Mouse (Mus musculus): ENCODE data around the gene Lrig1. TPM values are rescaled to one million over a fixed set of nuclear protein-coding genes. Genes with fewer than 3 reads are reported as not detected.

Lrig1 gene
- polyA plus RNA-seq, 1 experiment from 2014 or later, result 4.3 TPM

GRCm38 (mm10) chr6:94672426-94672825 is 27.5 kb downstream of the Lrig1 start:
- no peak for DNase-seq (ENCODE audit: low spot score)
- no peak overlapping the region for H3K4me2 ChIP-seq
- WGBS, result 74% methylated on average over 2 of the region's 2 CpGs
- peaks cover 12% of the 10 kb centered on the region for H3K4me1 ChIP-seq (replicated peaks; ENCODE audit: control insufficient read depth, insufficient read depth, low read length)
- no peak overlapping the region for H3K27ac ChIP-seq (ENCODE audit: low read depth, low read length)
- ATAC-seq (replicated peaks; ENCODE audit: low FRiP score), result no peak
- peaks cover 11% of the 10 kb centered on the region for H3K27me3 ChIP-seq (replicated peaks; ENCODE audit: control insufficient read depth, insufficient read depth, low read length)
- H3K9me3 ChIP-seq (ENCODE audit: control insufficient read depth, low read length), result no peaks in the 10 kb centered on the region
- no peak overlapping the region for H3K4me3 ChIP-seq (ENCODE audit: low read depth, low read length)
- H3K9ac ChIP-seq (ENCODE audit: low read depth, low read length), result no peak overlapping the region
- no peaks in the 10 kb centered on the region for H3K36me3 ChIP-seq (ENCODE audit: control insufficient read depth, insufficient read depth, low read length)

DNA sequence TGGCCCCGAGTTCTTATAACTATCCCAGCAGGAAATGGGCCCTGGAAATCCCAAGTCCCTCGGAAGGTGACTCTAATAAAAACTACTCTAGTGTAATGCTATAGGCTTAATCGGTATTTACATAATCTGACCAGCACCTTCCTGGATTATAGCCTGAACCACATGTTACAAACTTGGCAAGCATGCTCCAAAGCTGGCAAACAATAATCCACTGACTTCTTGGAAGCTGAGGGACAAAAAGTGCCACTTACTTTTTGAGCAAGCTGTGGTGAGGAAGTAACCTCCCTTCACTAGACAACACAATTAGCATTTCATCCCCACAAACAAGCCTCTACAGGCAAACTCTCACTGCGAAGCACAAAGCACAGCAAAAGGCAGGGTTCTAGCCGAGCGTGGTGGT is 30.6 kb downstream of the Lrig1 start:
- Histone ChIP-seq H3K27ac (ENCODE audit: low read depth, low read length) (no peak overlapping the region), H3K9me3 (ENCODE audit: control insufficient read depth, low read length) (no peaks in the 10 kb centered on the region), H3K4me1 (replicated peaks; ENCODE audit: control insufficient read depth, insufficient read depth, low read length) (no peaks in the 10 kb centered on the region), H3K27me3 (replicated peaks; ENCODE audit: control insufficient read depth, insufficient read depth, low read length) (peaks cover 2% of the 10 kb centered on the region; the same call in 1 of the 2 replicates), H3K9ac (ENCODE audit: low read depth, low read length) (no peak overlapping the region), H3K4me3 (ENCODE audit: low read depth, low read length) (no peak overlapping the region), H3K36me3 (ENCODE audit: control insufficient read depth, insufficient read depth, low read length) (no peaks in the 10 kb centered on the region), H3K4me2 (no peak overlapping the region)
- WGBS, result 70% methylated on average over 6 of the region's 6 CpGs
- DNase-seq (ENCODE audit: low spot score), result no peak
- ATAC-seq (replicated peaks; ENCODE audit: low FRiP score), result no peak

- Histone ChIP-seq H3K36me3 (ENCODE audit: control insufficient read depth, insufficient read depth, low read length) (no peaks in the 10 kb centered on the region), H3K27ac (ENCODE audit: low read depth, low read length) (no peak overlapping the region), H3K9ac (ENCODE audit: low read depth, low read length) (no peak overlapping the region), H3K4me3 (ENCODE audit: low read depth, low read length) (no peak overlapping the region), H3K4me1 (replicated peaks; ENCODE audit: control insufficient read depth, insufficient read depth, low read length) (no peaks in the 10 kb centered on the region), H3K4me2 (no peak overlapping the region), H3K27me3 (replicated peaks; ENCODE audit: control insufficient read depth, insufficient read depth, low read length) (no peaks in the 10 kb centered on the region; the same call in 1 of the 2 replicates), H3K9me3 (ENCODE audit: control insufficient read depth, low read length) (no peaks in the 10 kb centered on the region)
- DNase-seq (ENCODE audit: low spot score), result no peak
- WGBS, result 56% methylated on average over 13 of the region's 13 CpGs
- ATAC-seq (replicated peaks; ENCODE audit: low FRiP score), result no peak
These were observed 31.6 kb downstream of the Lrig1 start for GRCm38 (mm10) chr6:94668204-94668863.

DNA sequence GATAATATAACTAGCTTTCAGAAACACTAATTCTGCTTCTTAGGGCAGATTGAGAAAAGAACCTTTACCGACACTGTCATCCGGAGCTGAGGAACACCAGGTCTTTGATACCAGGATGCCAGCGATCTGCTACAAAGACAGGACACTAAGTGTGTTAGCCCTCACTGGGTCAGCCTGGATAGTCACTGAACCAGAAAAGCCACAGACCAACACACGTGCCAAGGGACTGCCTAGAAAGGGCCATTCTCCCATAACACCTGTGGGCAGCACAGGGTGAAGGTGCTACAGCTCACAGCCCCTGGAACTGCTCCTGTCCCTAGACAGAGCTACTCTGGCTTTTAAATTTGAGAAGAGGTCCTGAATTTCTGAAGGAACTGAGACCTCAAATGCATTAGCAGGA is 32.8 kb downstream of the Lrig1 start:
- Histone ChIP-seq H3K4me1 (replicated peaks; ENCODE audit: control insufficient read depth, insufficient read depth, low read length) (no peaks in the 10 kb centered on the region), H3K36me3 (ENCODE audit: control insufficient read depth, insufficient read depth, low read length) (no peaks in the 10 kb centered on the region), H3K4me2 (no peak overlapping the region), H3K27me3 (replicated peaks; ENCODE audit: control insufficient read depth, insufficient read depth, low read length) (no peaks in the 10 kb centered on the region), H3K9ac (ENCODE audit: low read depth, low read length) (no peak overlapping the region), H3K27ac (ENCODE audit: low read depth, low read length) (no peak overlapping the region), H3K9me3 (ENCODE audit: control insufficient read depth, low read length) (no peaks in the 10 kb centered on the region), H3K4me3 (ENCODE audit: low read depth, low read length) (no peak overlapping the region)
- 81% methylated on average over 4 of the region's 4 CpGs for WGBS
- DNase-seq (ENCODE audit: low spot score) (no peak), ATAC-seq (replicated peaks; ENCODE audit: low FRiP score) (no peak)

GRCm38 (mm10) chr6:94666432-94667119 is 33.4 kb downstream of the Lrig1 start:
- Histone ChIP-seq H3K4me3 (ENCODE audit: low read depth, low read length) (no peak overlapping the region), H3K27ac (ENCODE audit: low read depth, low read length) (no peak overlapping the region), H3K9ac (ENCODE audit: low read depth, low read length) (no peak overlapping the region), H3K4me2 (no peak overlapping the region), H3K36me3 (ENCODE audit: control insufficient read depth, insufficient read depth, low read length) (no peaks in the 10 kb centered on the region), H3K27me3 (replicated peaks; ENCODE audit: control insufficient read depth, insufficient read depth, low read length) (no peaks in the 10 kb centered on the region; the same call in 1 of the 2 replicates), H3K4me1 (replicated peaks; ENCODE audit: control insufficient read depth, insufficient read depth, low read length) (no peaks in the 10 kb centered on the region), H3K9me3 (ENCODE audit: control insufficient read depth, low read length) (no peaks in the 10 kb centered on the region)
- no peak for DNase-seq (ENCODE audit: low spot score)
- 85% methylated on average over 7 of the region's 7 CpGs for WGBS
- no peak for ATAC-seq (replicated peaks; ENCODE audit: low FRiP score)

DNA sequence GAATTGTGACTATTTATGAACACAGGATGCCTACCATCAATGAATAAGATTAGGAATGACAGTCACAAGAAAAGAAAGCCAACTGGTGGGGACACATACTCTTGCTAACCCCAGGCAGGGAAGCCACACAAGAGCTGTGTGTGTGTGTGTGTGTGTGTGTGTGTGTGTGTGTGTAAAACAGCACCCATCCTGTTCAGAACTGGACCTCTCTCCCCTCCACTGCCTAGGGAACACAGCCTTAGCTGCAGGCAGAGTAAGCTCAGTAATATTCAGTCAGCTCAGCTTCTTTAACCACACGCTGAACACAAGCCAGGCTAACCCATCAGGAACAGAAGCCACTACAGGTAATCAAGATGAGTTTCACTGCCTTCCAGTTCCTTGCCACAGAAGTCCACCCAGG is 34.3 kb downstream of the Lrig1 start:
- Histone ChIP-seq H3K27me3 (replicated peaks; ENCODE audit: control insufficient read depth, insufficient read depth, low read length) (no peaks in the 10 kb centered on the region; the same call in 1 of the 2 replicates), H3K36me3 (ENCODE audit: control insufficient read depth, insufficient read depth, low read length) (no peaks in the 10 kb centered on the region), H3K9ac (ENCODE audit: low read depth, low read length) (no peak overlapping the region), H3K4me3 (ENCODE audit: low read depth, low read length) (no peak overlapping the region), H3K27ac (ENCODE audit: low read depth, low read length) (no peak overlapping the region), H3K4me1 (replicated peaks; ENCODE audit: control insufficient read depth, insufficient read depth, low read length) (no peaks in the 10 kb centered on the region), H3K4me2 (no peak overlapping the region), H3K9me3 (ENCODE audit: control insufficient read depth, low read length) (no peaks in the 10 kb centered on the region)
- WGBS, result 74% methylated on average over 1 of the region's 1 CpGs
- no peak for DNase-seq (ENCODE audit: low spot score)
- ATAC-seq (replicated peaks; ENCODE audit: low FRiP score), result no peak

- Histone ChIP-seq H3K9me3 (ENCODE audit: control insufficient read depth, low read length) (no peaks in the 10 kb centered on the region), H3K4me3 (ENCODE audit: low read depth, low read length) (no peak overlapping the region), H3K27me3 (replicated peaks; ENCODE audit: control insufficient read depth, insufficient read depth, low read length) (no peaks in the 10 kb centered on the region; the same call in 1 of the 2 replicates), H3K4me1 (replicated peaks; ENCODE audit: control insufficient read depth, insufficient read depth, low read length) (no peaks in the 10 kb centered on the region), H3K36me3 (ENCODE audit: control insufficient read depth, insufficient read depth, low read length) (no peaks in the 10 kb centered on the region), H3K27ac (ENCODE audit: low read depth, low read length) (no peak overlapping the region), H3K4me2 (no peak overlapping the region), H3K9ac (ENCODE audit: low read depth, low read length) (no peak overlapping the region)
- DNase-seq (ENCODE audit: low spot score), result no peak
- ATAC-seq (replicated peaks; ENCODE audit: low FRiP score), result no peak
- 84% methylated on average over 7 of the region's 7 CpGs for WGBS
These were observed 34.7 kb downstream of the Lrig1 start for GRCm38 (mm10) chr6:94665248-94665647.

DNA sequence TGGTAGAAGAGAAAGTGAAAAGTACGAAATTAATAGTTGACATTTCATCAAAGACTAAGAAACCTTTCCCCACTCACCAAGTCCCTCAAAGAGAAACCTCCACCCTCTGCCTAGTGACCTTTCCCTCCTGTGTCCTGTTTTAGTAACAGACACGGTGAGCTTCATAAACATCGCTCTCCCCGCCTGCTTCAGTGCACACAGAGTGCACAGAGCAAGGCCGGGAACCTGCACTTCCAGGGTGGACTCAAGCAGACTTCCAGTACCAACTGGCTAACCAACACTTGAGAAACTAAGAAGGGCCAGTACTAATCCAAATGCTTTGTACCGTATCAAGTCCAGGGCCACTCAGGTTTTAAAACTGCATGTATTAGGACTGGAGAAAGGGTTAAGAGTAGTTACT is 36.0 kb downstream of the Lrig1 start:
- no peak overlapping the region for H3K4me2 ChIP-seq
- no peak overlapping the region for H3K9ac ChIP-seq (ENCODE audit: low read depth, low read length)
- H3K4me3 ChIP-seq (ENCODE audit: low read depth, low read length), result no peak overlapping the region
- WGBS, result 77% methylated on average over 6 of the region's 6 CpGs
- peaks cover 3% of the 10 kb centered on the region; the same call in 1 of the 2 replicates for H3K27me3 ChIP-seq (replicated peaks; ENCODE audit: control insufficient read depth, insufficient read depth, low read length)
- H3K9me3 ChIP-seq (ENCODE audit: control insufficient read depth, low read length), result no peaks in the 10 kb centered on the region
- no peaks in the 10 kb centered on the region for H3K4me1 ChIP-seq (replicated peaks; ENCODE audit: control insufficient read depth, insufficient read depth, low read length)
- H3K36me3 ChIP-seq (ENCODE audit: control insufficient read depth, insufficient read depth, low read length), result no peaks in the 10 kb centered on the region
- no peak for ATAC-seq (replicated peaks; ENCODE audit: low FRiP score)
- H3K27ac ChIP-seq (ENCODE audit: low read depth, low read length), result no peak overlapping the region
- DNase-seq (ENCODE audit: low spot score), result no peak

GRCm38 (mm10) chr6:94661923-94662322 is 38.0 kb downstream of the Lrig1 start:
- no peak for ATAC-seq (replicated peaks; ENCODE audit: low FRiP score)
- Histone ChIP-seq H3K4me1 (replicated peaks; ENCODE audit: control insufficient read depth, insufficient read depth, low read length) (no peaks in the 10 kb centered on the region), H3K9ac (ENCODE audit: low read depth, low read length) (no peak overlapping the region), H3K27me3 (replicated peaks; ENCODE audit: control insufficient read depth, insufficient read depth, low read length) (peaks cover 3% of the 10 kb centered on the region; the same call in 1 of the 2 replicates), H3K27ac (ENCODE audit: low read depth, low read length) (no peak overlapping the region), H3K4me3 (ENCODE audit: low read depth, low read length) (no peak overlapping the region), H3K9me3 (ENCODE audit: control insufficient read depth, low read length) (no peaks in the 10 kb centered on the region), H3K36me3 (ENCODE audit: control insufficient read depth, insufficient read depth, low read length) (no peaks in the 10 kb centered on the region), H3K4me2 (no peak overlapping the region)
- 77% methylated on average over 9 of the region's 9 CpGs for WGBS
- DNase-seq (ENCODE audit: low spot score), result no peak
